Mouse (Mus musculus): ENCODE data around the gene Rdh9. TPM values are rescaled to one million over a fixed set of nuclear protein-coding genes. Genes with fewer than 3 reads are reported as not detected.
"Not testable (repeated sequence)": the region's sequence is repeated elsewhere in the genome, so short reads cannot be mapped to it uniquely, and the experiment has no call there.

The Rdh9 gene
- polyA plus RNA-seq, 1 experiment from 2014 or later = 0.27 TPM

GRCm38 (mm10) chr10:127759181-127760110 is 16.7 kb upstream of the Rdh9 start, which contains the start of the genes Rdh1 and Rdh16f1:
Gene Rdh1, plus strand, starts transcription at chr10:127759721.
Gene Rdh16f1, plus strand, starts transcription at chr10:127759787.
- Histone ChIP-seq H3K9me3 (replicated peaks) (no peaks in the 10 kb centered on the region), H3K4me1 (no peaks in the 10 kb centered on the region), H3K27me3 (replicated peaks) (no peaks in the 10 kb centered on the region), H3K27ac (replicated peaks) (no peak within 1 kb of the TSS), H3K4me2 (no peak within 1 kb of the TSS), H3K36me3 (no peaks in the 10 kb centered on the region), H3K9ac (replicated peaks) (no peak within 1 kb of the TSS), H3K4me3 (replicated peaks) (no peak within 1 kb of the TSS)
- 77% methylated on average over 9 of the region's 9 CpGs for WGBS
- ATAC-seq (ENCODE audit: low FRiP score) = no peak

- H3K27me3 ChIP-seq (replicated peaks); H3K27ac ChIP-seq (replicated peaks); ATAC-seq (ENCODE audit: low FRiP score); H3K4me1 ChIP-seq; H3K9me3 ChIP-seq (replicated peaks); H3K36me3 ChIP-seq; H3K4me2 ChIP-seq; H3K9ac ChIP-seq (replicated peaks); H3K4me3 ChIP-seq (replicated peaks): not testable (repeated sequence)
- 89% methylated on average over 10 of the region's 10 CpGs for WGBS
Observed at GRCm38 (mm10) chr10:127762926-127763325, 13.3 kb upstream of the Rdh9 start.

- ATAC-seq (ENCODE audit: low FRiP score) = no peak
- Histone ChIP-seq H3K27ac (replicated peaks) (no peak overlapping the region), H3K27me3 (replicated peaks) (no peaks in the 10 kb centered on the region), H3K36me3 (no peaks in the 10 kb centered on the region), H3K9me3 (replicated peaks) (no peaks in the 10 kb centered on the region), H3K4me3 (replicated peaks) (no peak overlapping the region), H3K4me2 (no peak overlapping the region), H3K9ac (replicated peaks) (no peak overlapping the region), H3K4me1 (no peaks in the 10 kb centered on the region)
- 64% methylated on average over 12 of the region's 12 CpGs for WGBS
Observed at GRCm38 (mm10) chr10:127763914-127764680, 12.1 kb upstream of the Rdh9 start.

GRCm38 (mm10) chr10:127766564-127766963 is 9.6 kb upstream of the Rdh9 start:
- Histone ChIP-seq H3K4me2 (no peak overlapping the region), H3K9me3 (replicated peaks) (no peaks in the 10 kb centered on the region), H3K27ac (replicated peaks) (no peak overlapping the region), H3K4me1 (no peaks in the 10 kb centered on the region), H3K9ac (replicated peaks) (no peak overlapping the region), H3K4me3 (replicated peaks) (no peak overlapping the region), H3K36me3 (no peaks in the 10 kb centered on the region), H3K27me3 (replicated peaks) (no peaks in the 10 kb centered on the region)
- ATAC-seq (ENCODE audit: low FRiP score) = no peak
- WGBS = 90% methylated on average over 1 of the region's 1 CpGs

- H3K9me3 ChIP-seq (replicated peaks); H3K27me3 ChIP-seq (replicated peaks); H3K4me1 ChIP-seq; H3K36me3 ChIP-seq; H3K9ac ChIP-seq (replicated peaks); H3K4me3 ChIP-seq (replicated peaks); ATAC-seq (ENCODE audit: low FRiP score); H3K27ac ChIP-seq (replicated peaks); H3K4me2 ChIP-seq: not testable (repeated sequence)
- WGBS = 97% methylated on average over 17 of the region's 17 CpGs
Observed at GRCm38 (mm10) chr10:127782321-127782720, 6.1 kb downstream of the Rdh9 start.

- not testable (repeated sequence) for H3K9me3 ChIP-seq (replicated peaks); H3K4me2 ChIP-seq; ATAC-seq (ENCODE audit: low FRiP score); H3K9ac ChIP-seq (replicated peaks); H3K4me1 ChIP-seq; H3K36me3 ChIP-seq; H3K27me3 ChIP-seq (replicated peaks); H3K4me3 ChIP-seq (replicated peaks); H3K27ac ChIP-seq (replicated peaks)
- 89% methylated on average over 1 of the region's 1 CpGs for WGBS
Observed at GRCm38 (mm10) chr10:127785411-127785810, 9.2 kb downstream of the Rdh9 start.

GRCm38 (mm10) chr10:127799295-127799694 is 23.1 kb downstream of the Rdh9 start:
- WGBS = 89% methylated on average over 1 of the region's 1 CpGs
- H3K4me3 ChIP-seq (replicated peaks) = no peak overlapping the region
- no peak overlapping the region for H3K9ac ChIP-seq (replicated peaks)
- H3K27me3 ChIP-seq (replicated peaks) = no peaks in the 10 kb centered on the region
- H3K4me1 ChIP-seq = no peaks in the 10 kb centered on the region
- no peaks in the 10 kb centered on the region for H3K36me3 ChIP-seq
- H3K4me2 ChIP-seq = no peak overlapping the region
- no peaks in the 10 kb centered on the region for H3K9me3 ChIP-seq (replicated peaks)
- H3K27ac ChIP-seq (replicated peaks) = no peak overlapping the region
- ATAC-seq (ENCODE audit: low FRiP score) = no peak

GRCm38 (mm10) chr10:127800891-127801290 is 24.7 kb downstream of the Rdh9 start, which contains the start of gene Rdh16:
Gene Rdh16, plus strand, starts transcription at chr10:127801152.
- Histone ChIP-seq H3K36me3 (no peaks in the 10 kb centered on the region), H3K27me3 (replicated peaks) (no peaks in the 10 kb centered on the region), H3K4me1 (no peaks in the 10 kb centered on the region), H3K4me3 (replicated peaks) (no peak within 1 kb of the TSS), H3K27ac (replicated peaks) (no peak within 1 kb of the TSS), H3K9ac (replicated peaks) (no peak within 1 kb of the TSS), H3K4me2 (no peak within 1 kb of the TSS), H3K9me3 (replicated peaks) (no peaks in the 10 kb centered on the region)
- 95% methylated on average over 6 of the region's 6 CpGs for WGBS
- no peak for ATAC-seq (ENCODE audit: low FRiP score)

GRCm38 (mm10) chr10:127801612-127802011 is 25.4 kb downstream of the Rdh9 start:
- no peaks in the 10 kb centered on the region for H3K27me3 ChIP-seq (replicated peaks)
- H3K27ac ChIP-seq (replicated peaks) = no peak overlapping the region
- H3K4me2 ChIP-seq = no peak overlapping the region
- no peak for ATAC-seq (ENCODE audit: low FRiP score)
- no peaks in the 10 kb centered on the region for H3K4me1 ChIP-seq
- H3K4me3 ChIP-seq (replicated peaks) = no peak overlapping the region
- no peaks in the 10 kb centered on the region for H3K36me3 ChIP-seq
- WGBS = 86% methylated on average over 2 of the region's 2 CpGs
- no peaks in the 10 kb centered on the region for H3K9me3 ChIP-seq (replicated peaks)
- H3K9ac ChIP-seq (replicated peaks) = no peak overlapping the region

GRCm38 (mm10) chr10:127802236-127802635 is 26.1 kb downstream of the Rdh9 start:
- H3K4me2 ChIP-seq = no peak overlapping the region
- no peak for ATAC-seq (ENCODE audit: low FRiP score)
- no peak overlapping the region for H3K9ac ChIP-seq (replicated peaks)
- 79% methylated on average over 5 of the region's 5 CpGs for WGBS
- H3K4me1 ChIP-seq = no peaks in the 10 kb centered on the region
- no peak overlapping the region for H3K27ac ChIP-seq (replicated peaks)
- no peaks in the 10 kb centered on the region for H3K27me3 ChIP-seq (replicated peaks)
- H3K4me3 ChIP-seq (replicated peaks) = no peak overlapping the region
- H3K36me3 ChIP-seq = no peaks in the 10 kb centered on the region
- no peaks in the 10 kb centered on the region for H3K9me3 ChIP-seq (replicated peaks)

- ATAC-seq (ENCODE audit: low FRiP score) = no peak
- no peak overlapping the region for H3K27ac ChIP-seq (replicated peaks)
- no peaks in the 10 kb centered on the region for H3K9me3 ChIP-seq (replicated peaks)
- H3K9ac ChIP-seq (replicated peaks) = no peak overlapping the region
- H3K4me3 ChIP-seq (replicated peaks) = no peak overlapping the region
- H3K4me1 ChIP-seq = no peaks in the 10 kb centered on the region
- H3K27me3 ChIP-seq (replicated peaks) = no peaks in the 10 kb centered on the region
- no peaks in the 10 kb centered on the region for H3K36me3 ChIP-seq
- 74% methylated on average over 7 of the region's 7 CpGs for WGBS
- H3K4me2 ChIP-seq = no peak overlapping the region
Observed at GRCm38 (mm10) chr10:127804416-127804815, 28.2 kb downstream of the Rdh9 start.

- no peak overlapping the region for H3K9ac ChIP-seq (replicated peaks)
- H3K4me2 ChIP-seq = no peak overlapping the region
- no peaks in the 10 kb centered on the region for H3K36me3 ChIP-seq
- H3K9me3 ChIP-seq (replicated peaks) = 0 out of 2 replicates have a peak, but pooled peaks cover 4% of the 10 kb centered on the region
- H3K27me3 ChIP-seq (replicated peaks) = no peaks in the 10 kb centered on the region
- ATAC-seq (ENCODE audit: low FRiP score) = no peak
- no peaks in the 10 kb centered on the region for H3K4me1 ChIP-seq
- no peak overlapping the region for H3K4me3 ChIP-seq (replicated peaks)
- no peak overlapping the region for H3K27ac ChIP-seq (replicated peaks)
Observed at GRCm38 (mm10) chr10:127815888-127816287, 39.7 kb downstream of the Rdh9 start.
